Mouse (Mus musculus) intestine, embryonic 14.5 days (tissue): ENCODE measurements at regions not wholly inside any gene's neighbourhood (a gene's known extent, or its start where the extent isn't known, plus 50 kb on each side); places are given as distances from the start of the nearest gene placed in this dataset.

Experiments
- ATAC-seq: fragments of 200-750 bp; cut with Nextera tagmentation; replicated peaks from 2 replicates; pipeline ENCODE4 v1.8.0; 2017; ENCODE audit warnings: low read depth, moderate number of reproducible peaks, moderate TSS enrichment, moderate library complexity; ENCODE audit not compliant: low FRiP score, low TSS enrichment
- DNase-seq: peaks from one replicate; pipeline ENCODE4 v3.0.0-alpha.2; 2018; ENCODE audit warnings: low spot score
- H3K27ac ChIP-seq: fragments of 300-500 bp; sonication (generic); 2 replicates; pipeline ENCODE4 v1.5.1; 2014; ENCODE audit warnings: low read depth, mild to moderate bottlenecking, control low read depth
- H3K27me3 ChIP-seq: fragments of 300-500 bp; sonication (generic); replicated peaks from 2 replicates; pipeline ENCODE4 v1.6.1; 2014; ENCODE audit warnings: low read length, control low read depth; ENCODE audit not compliant: control insufficient read depth, insufficient read depth
- H3K36me3 ChIP-seq: fragments of 300-500 bp; sonication (generic); 2 replicates; pipeline ENCODE4 v1.6.1; 2014; ENCODE audit warnings: low read length, control low read depth; ENCODE audit not compliant: control insufficient read depth, insufficient read depth
- H3K4me1 ChIP-seq: fragments of 300-500 bp; sonication (generic); replicated peaks from 2 replicates; pipeline ENCODE4 v1.6.1; 2014; ENCODE audit warnings: low read length, control low read depth, mixed read lengths; ENCODE audit not compliant: control insufficient read depth, insufficient read depth
- H3K4me2 ChIP-seq: fragments of 300-500 bp; sonication (generic); 2 replicates; pipeline ENCODE4 v1.6.1; 2014; ENCODE audit warnings: low read length
- H3K4me3 ChIP-seq: fragments of 300-500 bp; sonication (generic); 2 replicates; pipeline ENCODE4 v1.5.1; 2014; ENCODE audit warnings: low read depth, low read length, control low read depth, mixed read lengths
- H3K9ac ChIP-seq: fragments of 300-500 bp; sonication (generic); 2 replicates; pipeline ENCODE4 v1.6.1; 2014; ENCODE audit warnings: mild to moderate bottlenecking, low read length
- H3K9me3 ChIP-seq: fragments of 300-500 bp; sonication (generic); 2 replicates; pipeline ENCODE4 v1.6.1; 2016; ENCODE audit warnings: low read length, control low read depth; ENCODE audit not compliant: control insufficient read depth
- WGBS: fragments of 180-500 bp; shearing (Covaris S2); extraction: QIAGEN DNeasy Blood & Tissue Kit; methylation state at CpG from one replicate; pipeline ENCODE4 v1.1.7; 2014; 5-methylcytosine and 5-hydroxymethylcytosine counted together

- H3K27me3 ChIP-seq: no peaks in the 10 kb centered on the region
- DNase-seq (no peak), ATAC-seq (no peak)
- no peak overlapping the region for H3K4me3 ChIP-seq
- no peaks in the 10 kb centered on the region for H3K36me3 ChIP-seq
- WGBS: 32% methylated on average over 4 of the region's 4 CpGs
- no peaks in the 10 kb centered on the region for H3K9me3 ChIP-seq
- 0 out of 2 replicates have a peak overlapping the region, but pooled peaks have one; percentile 8 for H3K27ac ChIP-seq
- H3K9ac ChIP-seq: no peak overlapping the region
- no peaks in the 10 kb centered on the region for H3K4me1 ChIP-seq
- H3K4me2 ChIP-seq: no peak overlapping the region
Observed at GRCm38 (mm10) chr8:87182888-87183287, 289.5 kb downstream of the Cbln1 start.

GRCm38 (mm10) chr8:87178561-87178960 is 293.5 kb upstream of the N4bp1 start:
- ATAC-seq (no peak), DNase-seq (no peak)
- WGBS: 85% methylated on average over 4 of the region's 4 CpGs
- no peaks in the 10 kb centered on the region for H3K4me1 ChIP-seq
- H3K36me3 ChIP-seq: no peaks in the 10 kb centered on the region
- H3K9me3 ChIP-seq: no peaks in the 10 kb centered on the region
- no peak overlapping the region for H3K4me3 ChIP-seq
- H3K4me2 ChIP-seq: no peak overlapping the region
- no peak overlapping the region for H3K27ac ChIP-seq
- no peaks in the 10 kb centered on the region for H3K27me3 ChIP-seq
- no peak overlapping the region for H3K9ac ChIP-seq

- Histone ChIP-seq H3K9ac (no peak overlapping the region), H3K36me3 (no peaks in the 10 kb centered on the region), H3K4me2 (no peak overlapping the region), H3K4me3 (no peak overlapping the region), H3K27ac (no peak overlapping the region), H3K27me3 (no peaks in the 10 kb centered on the region), H3K4me1 (no peaks in the 10 kb centered on the region), H3K9me3 (no peaks in the 10 kb centered on the region)
- WGBS: 76% methylated on average over 6 of the region's 6 CpGs
- DNase-seq (no peak), ATAC-seq (no peak)
Observed at GRCm38 (mm10) chr8:87177620-87178019, 292.6 kb upstream of the N4bp1 start.

GRCm38 (mm10) chr8:87175097-87175496 is 290.0 kb upstream of the N4bp1 start:
- Histone ChIP-seq H3K4me2 (no peak overlapping the region), H3K4me3 (no peak overlapping the region), H3K27ac (no peak overlapping the region), H3K9me3 (no peaks in the 10 kb centered on the region), H3K36me3 (no peaks in the 10 kb centered on the region), H3K27me3 (no peaks in the 10 kb centered on the region), H3K4me1 (no peaks in the 10 kb centered on the region), H3K9ac (no peak overlapping the region)
- no peak for ATAC-seq
- DNase-seq: no peak

GRCm38 (mm10) chr8:87173720-87174119 is 288.7 kb upstream of the N4bp1 start:
- no peaks in the 10 kb centered on the region for H3K27me3 ChIP-seq
- no peak overlapping the region for H3K27ac ChIP-seq
- no peaks in the 10 kb centered on the region for H3K4me1 ChIP-seq
- no peak overlapping the region for H3K4me3 ChIP-seq
- ATAC-seq (no peak), DNase-seq (no peak)
- no peak overlapping the region for H3K4me2 ChIP-seq
- H3K9me3 ChIP-seq: no peaks in the 10 kb centered on the region
- H3K36me3 ChIP-seq: no peaks in the 10 kb centered on the region
- H3K9ac ChIP-seq: no peak overlapping the region

GRCm38 (mm10) chr8:87166771-87167170 is 281.7 kb upstream of the N4bp1 start:
- no peak for ATAC-seq
- H3K9ac ChIP-seq: no peak overlapping the region
- H3K27ac ChIP-seq: no peak overlapping the region
- no peaks in the 10 kb centered on the region for H3K36me3 ChIP-seq
- H3K4me1 ChIP-seq: no peaks in the 10 kb centered on the region
- no peak overlapping the region for H3K4me2 ChIP-seq
- no peaks in the 10 kb centered on the region for H3K27me3 ChIP-seq
- DNase-seq: no peak
- 72% methylated on average over 1 of the region's 1 CpGs for WGBS
- H3K9me3 ChIP-seq: no peaks in the 10 kb centered on the region
- H3K4me3 ChIP-seq: no peak overlapping the region

GRCm38 (mm10) chr8:87160416-87160815 is 275.4 kb upstream of the N4bp1 start:
- WGBS: 86% methylated on average over 2 of the region's 2 CpGs
- no peak for ATAC-seq

GRCm38 (mm10) chr8:87158322-87158721 is 273.3 kb upstream of the N4bp1 start:
- Histone ChIP-seq H3K9ac (no peak overlapping the region), H3K4me1 (no peaks in the 10 kb centered on the region), H3K9me3 (no peaks in the 10 kb centered on the region), H3K27me3 (no peaks in the 10 kb centered on the region), H3K27ac (no peak overlapping the region), H3K4me2 (no peak overlapping the region), H3K4me3 (no peak overlapping the region), H3K36me3 (no peaks in the 10 kb centered on the region)
- DNase-seq: no peak
- ATAC-seq: no peak
- 57% methylated on average over 8 of the region's 8 CpGs for WGBS

More at GRCm38 (mm10) chr8:87160416-87160815, 275.4 kb upstream of the N4bp1 start:
- H3K4me2 ChIP-seq: no peak overlapping the region
- H3K27me3 ChIP-seq: no peaks in the 10 kb centered on the region
- no peaks in the 10 kb centered on the region for H3K36me3 ChIP-seq
- DNase-seq: no peak
- no peaks in the 10 kb centered on the region for H3K4me1 ChIP-seq
- no peak overlapping the region for H3K4me3 ChIP-seq
- H3K9me3 ChIP-seq: no peaks in the 10 kb centered on the region
- H3K27ac ChIP-seq: no peak overlapping the region
- H3K9ac ChIP-seq: no peak overlapping the region

GRCm38 (mm10) chr8:87155819-87156425 is 270.9 kb upstream of the N4bp1 start:
- 73% methylated on average over 10 of the region's 10 CpGs for WGBS
- H3K9ac ChIP-seq: no peak overlapping the region
- no peak overlapping the region for H3K4me2 ChIP-seq
- H3K4me3 ChIP-seq: no peak overlapping the region
- no peaks in the 10 kb centered on the region for H3K9me3 ChIP-seq
- no peaks in the 10 kb centered on the region for H3K36me3 ChIP-seq
- H3K27me3 ChIP-seq: no peaks in the 10 kb centered on the region
- no peaks in the 10 kb centered on the region for H3K4me1 ChIP-seq
- ATAC-seq (peak; percentile 47; the same call in 1 of the 2 replicates), DNase-seq (no peak)
- H3K27ac ChIP-seq: no peak overlapping the region
